Mouse (Mus musculus): Measurements from ENCODE around the gene Mrpl45.
"Not testable (repeated sequence)": the region's sequence is repeated elsewhere in the genome, so short reads cannot be mapped to it uniquely, and the experiment has no call there.

Mrpl45 gene

GRCm38 (mm10) chr11:97299939-97300338 is 15.6 kb upstream of the Mrpl45 start:
- no peak for DNase-seq

- no peak for DNase-seq
These were observed 14.1 kb upstream of the Mrpl45 start for GRCm38 (mm10) chr11:97301406-97301805.

GRCm38 (mm10) chr11:97302231-97302781 is 13.2 kb upstream of the Mrpl45 start:
- DNase-seq, result no peak

DNA sequence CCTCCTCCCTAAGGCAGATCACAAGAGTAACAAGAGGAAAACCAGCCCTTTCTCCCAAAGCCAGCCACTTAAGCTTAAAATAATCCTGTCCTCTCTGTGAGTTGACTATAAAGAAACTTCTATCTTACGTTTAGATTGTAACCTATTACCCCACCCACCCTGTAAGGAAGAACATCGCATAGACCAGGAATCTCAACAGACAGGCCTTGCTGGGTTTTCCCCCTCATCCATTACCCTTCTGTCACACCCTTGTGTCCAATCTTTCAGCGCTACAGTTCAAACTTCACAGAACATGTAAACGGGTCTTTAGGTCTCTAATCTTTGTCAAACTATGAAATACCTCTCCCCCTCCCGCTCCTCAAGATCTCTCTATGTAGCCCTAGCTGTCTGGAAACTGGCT is 10.9 kb upstream of the Mrpl45 start:
- DNase-seq, result no peak

GRCm38 (mm10) chr11:97307294-97308069 is 8.0 kb upstream of the Mrpl45 start:
- DNase-seq, result no peak

GRCm38 (mm10) chr11:97308806-97309450 is 6.6 kb upstream of the Mrpl45 start:
- DNase-seq, result no peak

- peak; percentile 62 for DNase-seq
These were observed 6.1 kb upstream of the Mrpl45 start for GRCm38 (mm10) chr11:97309451-97309836.

DNA sequence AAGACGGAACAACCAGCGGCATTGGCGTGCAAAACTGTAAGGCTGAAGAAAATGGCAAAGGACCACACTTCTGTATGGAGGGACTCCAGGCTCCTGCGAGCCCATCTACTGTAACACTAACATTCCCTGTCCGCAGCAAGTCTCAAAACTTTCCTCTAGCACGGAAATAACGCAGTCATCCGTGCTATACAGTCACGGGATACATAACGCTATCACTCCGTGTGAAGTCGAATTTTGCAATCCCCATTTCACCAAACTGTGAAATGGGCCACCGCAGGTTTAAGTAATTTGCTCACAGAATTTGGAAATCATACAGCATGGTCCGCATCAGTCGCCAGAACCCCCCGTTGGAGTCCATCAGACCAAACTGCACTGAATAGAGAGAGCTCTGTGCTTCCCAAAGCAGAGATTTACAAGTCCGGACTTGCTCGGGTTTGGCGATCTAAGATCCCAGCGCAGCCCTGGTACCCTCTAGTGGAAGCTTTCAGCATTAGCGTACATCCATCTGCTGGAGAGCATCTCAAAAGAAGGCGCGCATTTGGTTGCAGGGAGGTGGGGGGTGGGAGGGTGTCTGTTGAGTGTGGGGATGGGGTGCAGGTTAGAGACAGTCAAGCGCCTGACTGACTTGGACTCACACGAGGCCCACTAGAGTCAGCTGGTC is 5.5 kb upstream of the Mrpl45 start:
- peak; percentile 82 for DNase-seq

- DNase-seq, result no peak
These were observed 4.5 kb upstream of the Mrpl45 start for GRCm38 (mm10) chr11:97310895-97311631.

DNA sequence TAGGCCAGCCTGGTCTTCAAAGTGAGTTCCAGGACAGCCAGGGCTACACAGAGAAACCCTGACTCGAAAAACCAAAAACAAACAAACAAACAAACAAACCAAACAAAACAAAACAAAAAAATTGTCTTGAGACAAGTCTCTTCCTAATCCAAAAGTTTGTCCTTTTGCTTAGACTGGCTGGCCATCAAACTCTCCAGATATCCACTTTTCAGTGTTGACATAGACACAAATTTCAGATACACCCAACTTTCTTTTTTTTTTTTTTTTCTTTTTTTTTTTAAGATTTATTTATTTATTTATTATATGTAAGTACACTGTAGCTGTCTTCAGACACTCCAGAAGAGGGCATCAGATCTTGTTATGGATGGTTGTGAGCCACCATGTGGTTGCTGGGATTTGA is 2.6 kb upstream of the Mrpl45 start:
- DNase-seq, result not testable (repeated sequence)

GRCm38 (mm10) chr11:97314110-97314509 is 1.4 kb upstream of the Mrpl45 start:
- DNase-seq, result no peak

GRCm38 (mm10) chr11:97314751-97315503 is 589 bp upstream of the Mrpl45 start:
- DNase-seq, result no peak

DNA sequence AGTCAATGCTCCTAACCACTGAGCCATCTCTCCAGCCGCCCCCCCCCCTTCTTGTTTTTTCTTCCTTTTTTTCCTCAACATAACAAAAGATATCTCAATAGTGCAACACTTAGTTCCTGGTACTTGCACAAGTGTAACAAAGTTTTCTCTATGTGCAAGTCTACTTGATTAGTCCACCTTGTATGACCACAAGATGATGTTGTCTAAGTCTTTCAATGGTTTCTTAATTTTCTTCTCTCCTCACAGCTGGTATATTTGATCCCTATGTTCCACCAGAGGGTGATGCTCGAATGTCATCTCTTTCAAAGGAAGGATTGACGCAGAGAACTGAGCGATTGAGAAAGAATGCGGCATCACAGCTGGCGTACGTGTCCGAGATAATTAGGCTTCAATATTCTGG is 5.7 kb downstream of the Mrpl45 start:
- no peak for DNase-seq

DNA sequence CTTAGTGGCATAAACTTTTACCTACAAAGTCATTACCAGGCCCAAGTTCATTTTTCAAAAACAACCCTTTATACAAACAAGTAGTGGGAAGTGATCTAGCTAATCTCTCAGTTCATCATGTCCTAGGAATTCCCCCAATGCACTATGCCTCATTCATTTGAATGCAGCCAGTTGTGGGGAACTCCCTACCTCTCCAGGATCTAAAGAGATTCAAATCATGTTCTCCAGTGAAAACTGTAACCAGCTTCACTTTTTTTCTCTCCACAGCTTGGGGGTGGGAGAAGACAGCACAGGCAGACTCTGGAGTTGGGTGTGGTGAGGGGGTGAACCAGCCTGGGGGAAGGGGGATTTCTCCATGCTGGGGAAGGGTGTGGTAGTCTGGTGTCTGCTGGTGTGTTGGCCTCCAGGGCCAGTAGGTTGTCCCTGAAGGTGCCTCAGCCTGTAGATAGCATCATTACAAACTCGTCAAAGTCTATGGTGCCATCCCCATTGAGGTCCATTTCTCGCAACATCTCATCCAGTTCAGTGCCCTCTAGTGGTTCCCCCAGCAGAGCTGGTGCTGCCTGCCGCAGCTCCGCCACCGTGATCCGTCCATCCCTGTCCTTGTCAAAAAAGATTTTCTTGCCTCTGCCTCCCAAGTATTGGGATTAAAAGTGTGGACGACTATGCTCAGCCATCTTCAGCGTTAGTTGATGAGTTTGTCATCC is 6.5 kb downstream of the Mrpl45 start:
- DNase-seq, result not testable (repeated sequence)

- no peak for DNase-seq
These were observed 9.7 kb downstream of the Mrpl45 start for GRCm38 (mm10) chr11:97325224-97325623.

GRCm38 (mm10) chr11:97328148-97328547 is 12.6 kb downstream of the Mrpl45 start:
- peak; percentile 53 for DNase-seq

- no peak for DNase-seq
These were observed 14.8 kb downstream of the Mrpl45 start for GRCm38 (mm10) chr11:97330315-97330714.

DNA sequence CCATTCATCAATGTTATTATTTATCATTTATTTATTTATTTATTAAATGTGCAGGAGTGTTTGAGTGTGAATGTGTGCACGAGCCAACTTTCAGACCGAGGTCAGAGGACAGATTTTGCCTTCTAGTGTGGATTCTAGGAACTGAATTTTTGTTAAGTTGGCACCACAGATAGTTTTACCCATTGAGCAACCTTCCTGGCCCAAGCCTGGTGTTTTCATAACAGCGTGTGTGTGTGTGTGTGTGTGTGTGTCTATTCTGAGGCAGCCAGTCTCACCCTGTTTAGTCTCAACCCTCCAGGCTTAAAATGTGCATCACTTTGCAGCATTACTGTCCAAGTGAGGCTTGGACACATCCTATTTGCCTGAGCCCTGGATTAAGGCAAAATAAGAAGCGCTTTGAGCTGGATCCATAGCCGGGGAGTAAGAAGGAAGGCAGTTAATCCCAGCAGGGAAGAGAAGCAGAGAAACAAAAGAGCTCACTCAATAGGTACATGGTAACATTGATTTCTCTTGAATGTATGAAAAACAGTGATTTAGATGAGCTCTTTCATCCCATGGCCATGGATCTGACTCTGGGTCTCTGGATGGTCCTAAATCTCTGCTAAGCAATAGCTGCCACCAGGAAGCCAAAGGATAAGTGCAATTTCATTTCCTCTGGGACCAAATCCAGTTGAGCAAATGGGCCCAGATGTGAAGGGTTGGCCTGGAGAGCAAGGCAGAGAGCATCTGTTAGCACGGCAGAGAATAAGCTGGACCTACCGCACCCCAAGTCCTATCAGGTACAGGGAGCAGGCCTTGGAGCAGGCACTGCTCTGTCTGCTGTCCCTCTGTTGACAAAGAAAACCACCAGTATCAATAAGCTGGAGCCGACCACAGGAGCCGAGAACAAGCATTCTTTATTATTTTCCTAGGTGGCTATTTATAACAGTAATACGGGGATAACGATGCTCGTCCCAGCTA is 16.0 kb downstream of the Mrpl45 start:
- DNase-seq, result no peak

DNA sequence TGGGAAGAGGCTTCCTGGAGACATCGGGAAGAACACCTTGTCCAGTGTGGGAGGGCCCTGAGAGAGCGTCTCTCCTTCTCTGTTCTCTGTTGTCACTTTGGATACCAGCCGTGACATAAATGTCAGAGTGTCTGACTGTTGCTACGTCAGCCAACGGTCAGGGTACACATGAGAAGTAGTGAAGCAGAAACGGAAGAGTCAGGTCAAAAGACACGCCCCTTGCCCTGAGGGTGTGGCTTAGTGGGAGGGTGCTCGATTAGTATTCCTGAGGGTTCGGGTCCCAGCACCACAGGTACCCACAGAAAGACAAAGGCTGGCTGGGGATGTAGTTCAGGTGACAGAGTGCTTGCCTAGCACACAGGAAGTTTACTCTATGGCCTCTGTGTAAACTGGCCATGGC is 17.5 kb downstream of the Mrpl45 start:
- no peak for DNase-seq

GRCm38 (mm10) chr11:97333896-97334295 is 18.4 kb downstream of the Mrpl45 start:
- DNase-seq, result no peak

All from right cerebral cortex, adult 18-20 months (tissue).